Mouse (Mus musculus) lung, embryonic 14.5 days (tissue): Measurements from ENCODE around the gene Eif3g. TPM values are rescaled to one million over a fixed set of nuclear protein-coding genes. Genes with fewer than 3 reads are reported as not detected.

Experiments
- ATAC-seq: fragments of 200-750 bp; cut with Nextera tagmentation; 2 replicates; pipeline ENCODE4 v1.8.0; 2017; ENCODE audit warnings: mild to moderate bottlenecking, moderate TSS enrichment, moderate library complexity; ENCODE audit not compliant: insufficient read depth
- DNase-seq: peaks from one replicate; pipeline ENCODE4 v3.0.0-alpha.2; 2015
- H3K27ac ChIP-seq: fragments of 300-500 bp; sonication (generic); 2 replicates; pipeline ENCODE4 v1.5.1; 2014; ENCODE audit warnings: low read depth, mild to moderate bottlenecking, moderate library complexity
- H3K27me3 ChIP-seq: fragments of 300-500 bp; sonication (generic); 2 replicates; pipeline ENCODE4 v1.6.1; 2014; ENCODE audit warnings: low read length, control low read depth; ENCODE audit not compliant: insufficient read depth
- H3K36me3 ChIP-seq: fragments of 300-500 bp; sonication (generic); 2 replicates; pipeline ENCODE4 v1.6.1; 2014; ENCODE audit warnings: control low read depth; ENCODE audit not compliant: insufficient read depth
- H3K4me1 ChIP-seq: fragments of 300-500 bp; sonication (generic); 2 replicates; pipeline ENCODE4 v1.6.1; 2014; ENCODE audit warnings: antibody characterized with exemption, control low read depth; ENCODE audit not compliant: insufficient read depth
- H3K4me2 ChIP-seq: fragments of 300-500 bp; sonication (generic); 2 replicates; pipeline ENCODE4 v1.6.1; 2014; ENCODE audit warnings: mild to moderate bottlenecking
- H3K4me3 ChIP-seq: fragments of 300-500 bp; sonication (generic); 2 replicates; pipeline ENCODE4 v1.5.1; 2014; ENCODE audit warnings: low read depth, low read length
- H3K9ac ChIP-seq: fragments of 300-500 bp; sonication (generic); 2 replicates; pipeline ENCODE4 v1.6.1; 2014
- H3K9me3 ChIP-seq: fragments of 300-500 bp; sonication (generic); 2 replicates; pipeline ENCODE4 v1.6.1; 2016; ENCODE audit warnings: low read depth, low read length, control low read depth
- CTCF ChIP-seq: IDR thresholded peaks from 2 replicates; pipeline ENCODE4 v1.5.1; 2016; ENCODE audit warnings: antibody characterized with exemption, low read depth
- WGBS: fragments of 180-500 bp; shearing (Covaris S2); extraction: QIAGEN DNeasy Blood & Tissue Kit; methylation state at CpG from one replicate; pipeline ENCODE4 v1.1.7; 2014; 5-methylcytosine and 5-hydroxymethylcytosine counted together
- microRNA-seq: library from miRNA; unstranded; fragments of <30 nt; microRNA quantifications from one replicate; pipeline ENCODE4, GENCODE M21; 2016; ENCODE audit warnings: borderline number of aligned reads
- polyA plus RNA-seq: library from polyadenylated mRNA; unstranded; fragments of >200 nt; fragmentation: Nextera tagmentation; extraction: Ambion mirVana; gene quantifications from 2 replicates; pipeline ENCODE4 v1.2.1, GENCODE M21; 2014

The Eif3g gene
- polyA plus RNA-seq, 1 experiment from 2014 or later, result 296 TPM

DNA sequence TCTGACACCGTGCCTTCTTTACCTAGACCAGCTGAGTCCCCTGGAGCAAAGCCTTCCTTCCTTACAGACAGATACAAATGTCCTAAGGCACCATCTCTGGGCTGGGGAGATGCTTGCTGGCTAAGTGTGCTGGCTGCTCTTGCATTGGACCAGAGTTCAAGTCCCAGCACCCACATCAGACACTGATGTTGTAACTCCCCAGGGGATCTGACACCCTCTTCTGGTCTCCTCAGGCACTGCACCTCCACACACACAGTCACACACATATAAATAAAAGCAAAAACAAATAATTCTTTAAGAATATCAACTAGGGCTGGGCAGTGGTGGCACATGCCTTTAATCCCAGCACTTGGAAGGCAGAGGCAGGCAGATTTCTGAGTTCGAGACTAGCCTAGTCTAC lies 48.2 kb downstream of the Eif3g start:
- Histone ChIP-seq H3K27me3 (no peaks in the 10 kb centered on the region), H3K4me3 (no peak overlapping the region), H3K4me1 (no peaks in the 10 kb centered on the region), H3K9ac (no peak overlapping the region), H3K27ac (no peak overlapping the region), H3K4me2 (no peak overlapping the region), H3K36me3 (no peaks in the 10 kb centered on the region), H3K9me3 (no peaks in the 10 kb centered on the region)
- TF ChIP-seq CTCF, result no peak
- WGBS, result 81% methylated on average over 2 of the region's 2 CpGs
- no peak for DNase-seq
- no peak for ATAC-seq

Small RNAs within 50 kb of the gene (microRNA-seq; reads per million reads assigned to microRNA genes)
- gene Mir7081, result not detected

Other genes starting within 250 kb of the Eif3g start
- 53.6 and 58.6 TPM in 2 replicates for gene Pin1, start 246.5 kb downstream of the Eif3g start, polyA plus RNA-seq
- 1.2 and 1.7 TPM in 2 replicates for gene Olfm2, start 152.3 kb downstream of the Eif3g start, polyA plus RNA-seq
- 0.22 and 0.26 TPM in 2 replicates for gene Col5a3, start 83.6 kb downstream of the Eif3g start, polyA plus RNA-seq
- gene Rdh8, start 80.1 kb downstream of the Eif3g start, polyA plus RNA-seq, result not detected in 2 replicates
- 8.0 and 9.4 TPM in 2 replicates for gene A230050P20Rik, start 30.0 kb downstream of the Eif3g start, polyA plus RNA-seq
- gene Angptl6, start 18.9 kb downstream of the Eif3g start, polyA plus RNA-seq, result 1.9 and 2.9 TPM in 2 replicates
- gene Ppan, start 10.4 kb downstream of the Eif3g start, polyA plus RNA-seq, result 77.3 and 83.6 TPM in 2 replicates
- gene Dnmt1, start 61.3 kb upstream of the Eif3g start, polyA plus RNA-seq, result 77.0 and 82.1 TPM in 2 replicates
- 58.0 and 62.3 TPM in 2 replicates for gene S1pr2, start 78.2 kb upstream of the Eif3g start, polyA plus RNA-seq
- 156 and 166 TPM in 2 replicates for gene Mrpl4, start 104.1 kb upstream of the Eif3g start, polyA plus RNA-seq
- gene Icam1, start 117.4 kb upstream of the Eif3g start, polyA plus RNA-seq, result 33.6 and 41.5 TPM in 2 replicates
- 1.5 TPM in 2 replicates for gene Icam4, start 130.8 kb upstream of the Eif3g start, polyA plus RNA-seq
- 0.09 and 0.31 TPM in 2 replicates for gene Icam5, start 133.4 kb upstream of the Eif3g start, polyA plus RNA-seq
- 1.4 TPM in 1 of 2 replicates, not detected in the other for gene Zglp1, start 168.5 kb upstream of the Eif3g start, polyA plus RNA-seq
- 0.22 and 0.78 TPM in 2 replicates for gene Gm49373, start 174.5 kb upstream of the Eif3g start, polyA plus RNA-seq
- gene Fdx1l, start 175.0 kb upstream of the Eif3g start, polyA plus RNA-seq, result 59.4 and 66.1 TPM in 2 replicates
- gene Gm38431, start 193.4 kb upstream of the Eif3g start, polyA plus RNA-seq, result 2.3 and 3.0 TPM in 2 replicates
- 106 and 113 TPM in 2 replicates for gene Raver1, start 193.4 kb upstream of the Eif3g start, polyA plus RNA-seq
- 9.5 and 12.5 TPM in 2 replicates for gene Tyk2, start 232.6 kb upstream of the Eif3g start, polyA plus RNA-seq